Mouse (Mus musculus): ENCODE measurements around the gene Ube2v1. TPM values are rescaled to one million over a fixed set of nuclear protein-coding genes. Genes with fewer than 3 reads are reported as not detected.

Ube2v1 gene
- total and polyA plus RNA-seq, 3 experiments = 164 to 343 TPM; not detected in 1

DNA sequence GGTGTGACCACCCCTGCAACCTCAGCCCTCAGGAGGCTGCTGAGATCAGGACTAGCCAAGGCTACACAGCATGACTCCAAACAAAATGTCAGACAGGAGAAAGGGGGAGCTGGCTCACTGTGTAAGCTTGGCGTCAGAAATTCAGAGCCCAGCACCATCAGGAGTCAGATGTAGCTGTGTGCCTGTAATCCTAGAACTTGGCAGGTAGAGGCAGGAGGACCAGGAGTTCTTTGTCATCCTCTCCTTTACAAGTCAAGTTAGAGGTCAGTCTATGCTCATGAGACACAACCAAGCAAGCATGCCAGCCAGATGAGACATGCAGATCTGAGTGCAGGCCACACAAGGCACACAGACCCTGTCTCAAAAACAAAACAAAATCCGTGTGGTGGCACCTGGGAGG lies 6.2 kb downstream of the Ube2v1 start:
- Histone ChIP-seq H3K9ac (ENCODE audit: control insufficient read depth, low read depth, low read length, poor library complexity, severe bottlenecking) (no peak overlapping the region), H3K4me3 (ENCODE audit: control insufficient read depth in 1 of 2, insufficient read depth in 1 of 2, low read depth in 2 of 2, low read length in 2 of 2) (no peak overlapping the region), H3K9me3 (replicated peaks; ENCODE audit: insufficient read depth, low read length) (no peaks in the 10 kb centered on the region), H3K36me3 (ENCODE audit: control insufficient read depth in 1 of 2, insufficient read depth in 2 of 2, low read length in 2 of 2) (peaks cover 10 to 33% of the 10 kb centered on the region in 2 experiments), H3K4me1 (ENCODE audit: control insufficient read depth in 1 of 2, insufficient read depth in 2 of 2, low read length in 2 of 2) (peaks cover 11 to 37% of the 10 kb centered on the region in 2 experiments), H3K27me3 (ENCODE audit: control insufficient read depth in 1 of 2, insufficient read depth in 2 of 2, low read length in 2 of 2) (no peaks in the 10 kb centered on the region), H3K79me2 (ENCODE audit: control insufficient read depth, insufficient read depth, low read length, poor library complexity) (peaks cover 84% of the 10 kb centered on the region), H3K27ac (ENCODE audit: control insufficient read depth, low read depth, low read length) (no peak overlapping the region)
- no peak for DNase-seq (ENCODE audit: low read depth, low spot score)
- TF ChIP-seq ELF1 (IDR thresholded peaks at IDR 0.05; ENCODE audit: low read depth, low read length) (no peak), ZMIZ1 (IDR thresholded peaks at IDR 0.05; ENCODE audit: low read depth, low read length) (no peak), RCOR1 (IDR thresholded peaks at IDR 0.05; ENCODE audit: low read depth, low read length) (no peak), GATA1 (IDR thresholded peaks at IDR 0.05; ENCODE audit: low read depth, low read length) (no peak), SMC3 (IDR thresholded peaks at IDR 0.05; ENCODE audit: low read depth, low read length) (no peak), EP300 (IDR thresholded peaks at IDR 0.05; ENCODE audit: low read depth in 1 of 2, low read length in 2 of 2) (no peak), BHLHE40 (IDR thresholded peaks at IDR 0.05; ENCODE audit: borderline replicate concordance, low read depth, low read length) (no peak), ZNF384 (IDR thresholded peaks at IDR 0.05; ENCODE audit: low read depth, low read length) (no peak), MAZ (IDR thresholded peaks at IDR 0.05; ENCODE audit: low read depth, low read length) (no peak), MAFK (IDR thresholded peaks at IDR 0.05; ENCODE audit: borderline replicate concordance, low read depth, low read length) (no peak), CHD2 (IDR thresholded peaks at IDR 0.05; ENCODE audit: low read length) (no peak), RAD21 (IDR thresholded peaks at IDR 0.05; ENCODE audit: low read depth, low read length) (no peak), MEF2A (IDR thresholded peaks at IDR 0.05; ENCODE audit: extremely low read depth, insufficient replicate concordance, low read depth, low read length, poor library complexity, severe bottlenecking) (no peak), ZKSCAN1 (IDR thresholded peaks at IDR 0.05; ENCODE audit: low read depth, low read length) (no peak), E2F4 (IDR thresholded peaks at IDR 0.05; ENCODE audit: borderline replicate concordance, low read depth, low read length) (no peak), MYB (IDR thresholded peaks at IDR 0.05; ENCODE audit: low read depth, low read length) (no peak)

DNA sequence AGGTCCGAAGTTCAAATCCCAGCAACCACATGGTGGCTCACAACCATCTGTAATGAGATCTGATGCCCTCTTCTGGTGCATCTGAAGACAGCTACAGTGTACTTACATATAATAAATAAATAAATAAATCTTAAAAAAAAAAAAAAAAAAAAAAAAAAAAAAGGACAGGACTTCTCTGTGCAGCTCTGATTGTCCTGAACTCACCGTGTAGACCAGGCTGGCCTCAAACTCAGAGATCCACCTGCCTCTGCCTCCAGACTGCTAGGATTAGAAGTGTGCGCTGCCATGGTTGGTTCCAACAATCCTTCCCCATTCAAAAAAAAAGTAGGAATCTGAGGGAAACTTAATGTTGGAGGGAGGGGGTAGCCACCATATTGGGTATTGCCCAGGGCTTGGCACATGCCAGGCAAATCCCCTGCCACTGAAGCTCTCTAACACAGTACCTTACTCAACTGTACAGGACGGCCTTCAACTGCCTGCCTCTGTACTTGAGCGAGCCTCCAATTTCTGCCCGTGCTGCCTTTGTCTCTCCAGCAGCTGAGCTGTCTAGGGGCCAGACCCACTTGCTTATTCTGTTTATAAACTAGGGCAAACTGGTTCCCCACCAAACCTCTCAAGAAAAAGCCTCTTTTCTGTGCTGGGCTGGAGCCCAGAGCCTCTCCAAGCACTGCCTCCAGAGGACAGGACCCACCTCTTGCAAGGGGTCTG lies 7.4 kb downstream of the Ube2v1 start:
- Histone ChIP-seq H3K4me1 (ENCODE audit: control insufficient read depth in 1 of 2, insufficient read depth in 2 of 2, low read length in 2 of 2) (peaks cover 11 to 26% of the 10 kb centered on the region in 2 experiments), H3K9me3 (replicated peaks; ENCODE audit: insufficient read depth, low read length) (no peaks in the 10 kb centered on the region), H3K4me3 (ENCODE audit: control insufficient read depth in 1 of 2, insufficient read depth in 1 of 2, low read depth in 2 of 2, low read length in 2 of 2) (no peak overlapping the region), H3K36me3 (ENCODE audit: control insufficient read depth in 1 of 2, insufficient read depth in 2 of 2, low read length in 2 of 2) (peaks cover 10 to 24% of the 10 kb centered on the region in 2 experiments), H3K79me2 (ENCODE audit: control insufficient read depth, insufficient read depth, low read length, poor library complexity) (peaks cover 80% of the 10 kb centered on the region), H3K27me3 (ENCODE audit: control insufficient read depth in 1 of 2, insufficient read depth in 2 of 2, low read length in 2 of 2) (no peaks in the 10 kb centered on the region), H3K9ac (ENCODE audit: control insufficient read depth, low read depth, low read length, poor library complexity, severe bottlenecking) (no peak overlapping the region), H3K27ac (ENCODE audit: control insufficient read depth, low read depth, low read length) (no peak overlapping the region)
- TF ChIP-seq ZNF384 (IDR thresholded peaks at IDR 0.05; ENCODE audit: low read depth, low read length) (peak; percentile 60), POLR2AphosphoS2 (IDR thresholded peaks at IDR 0.05; ENCODE audit: low read length) (no peak)
- no peak for DNase-seq (ENCODE audit: low read depth, low spot score)
